Mouse (Mus musculus): ENCODE measurements around the gene Proca1. TPM values are rescaled to one million over a fixed set of nuclear protein-coding genes. Genes with fewer than 3 reads are reported as not detected.

Gene Proca1
- polyA plus RNA-seq (2012; rRNA removed; ENCODE audit: low replicate concordance) = 4.9 and 12.0 TPM in 2 replicates

GRCm38 (mm10) chr11:78193113-78193512 lies at the start of gene Proca1:
TSS of gene Proca1 (plus strand) at chr11:78193392.

GRCm38 (mm10) chr11:78164924-78165760 lies 28.1 kb upstream of the Proca1 start, which contains the start of gene Traf4:
TSS of gene Traf4 (minus strand) at chr11:78165589.

GRCm38 (mm10) chr11:78176402-78176862 lies 16.8 kb upstream of the Proca1 start, which contains the start of the genes Nek8 and Tlcd1:
TSS of gene Nek8 (minus strand) at chr11:78176675.
TSS of gene Tlcd1 (plus strand) at chr11:78176711.

GRCm38 (mm10) chr11:78182961-78183844 lies 10.0 kb upstream of the Proca1 start, which contains the start of gene Rpl23a:
TSS of gene Rpl23a (minus strand) at chr11:78183584.

GRCm38 (mm10) chr11:78188331-78189233 lies 4.6 kb upstream of the Proca1 start, which contains the start of gene Rab34:
TSS of gene Rab34 (plus strand) at chr11:78188430.

GRCm38 (mm10) chr11:78245627-78246317 lies 52.6 kb downstream of the Proca1 start, which contains the start of the genes Sdf2 and Supt6:
TSS of gene Sdf2 (plus strand) at chr11:78245746.
TSS of gene Supt6 (minus strand) at chr11:78245987.

Other genes starting within 250 kb of the Proca1 start
- 33.8 and 65.1 TPM in 2 replicates for gene Phf12, start 210.6 kb upstream of the Proca1 start, polyA plus RNA-seq (2012; rRNA removed; ENCODE audit: low replicate concordance)
- gene Dhrs13, start 161.1 kb upstream of the Proca1 start, polyA plus RNA-seq (2012; rRNA removed; ENCODE audit: low replicate concordance) = 2.3 and 8.7 TPM in 2 replicates
- gene Flot2, start 155.5 kb upstream of the Proca1 start, polyA plus RNA-seq (2012; rRNA removed; ENCODE audit: low replicate concordance) = 136 and 176 TPM in 2 replicates
- gene Eral1, start 113.0 kb upstream of the Proca1 start, polyA plus RNA-seq (2012; rRNA removed; ENCODE audit: low replicate concordance) = 42.7 and 44.1 TPM in 2 replicates
- gene Fam222b, start 98.7 kb upstream of the Proca1 start, polyA plus RNA-seq (2012; rRNA removed; ENCODE audit: low replicate concordance) = 13.2 and 18.0 TPM in 2 replicates
- 32.7 and 61.9 TPM in 2 replicates for gene Traf4, start 27.8 kb upstream of the Proca1 start, polyA plus RNA-seq (2012; rRNA removed; ENCODE audit: low replicate concordance)
- 16.3 and 23.8 TPM in 2 replicates for gene Nek8, start 16.7 kb upstream of the Proca1 start, polyA plus RNA-seq (2012; rRNA removed; ENCODE audit: low replicate concordance)
- 81.1 and 154 TPM in 2 replicates for gene Tlcd1, start 16.7 kb upstream of the Proca1 start, polyA plus RNA-seq (2012; rRNA removed; ENCODE audit: low replicate concordance)
- 199 and 383 TPM in 2 replicates for gene Rpl23a, start 9.8 kb upstream of the Proca1 start, polyA plus RNA-seq (2012; rRNA removed; ENCODE audit: low replicate concordance)
- 147 and 188 TPM in 2 replicates for gene Rab34, start 5.0 kb upstream of the Proca1 start, polyA plus RNA-seq (2012; rRNA removed; ENCODE audit: low replicate concordance)
- 123 and 136 TPM in 2 replicates for gene Sdf2, start 52.4 kb downstream of the Proca1 start, polyA plus RNA-seq (2012; rRNA removed; ENCODE audit: low replicate concordance)
- 18.6 and 25.9 TPM in 2 replicates for gene Supt6, start 52.6 kb downstream of the Proca1 start, polyA plus RNA-seq (2012; rRNA removed; ENCODE audit: low replicate concordance)
- gene 2610507B11Rik, start 68.4 kb downstream of the Proca1 start, polyA plus RNA-seq (2012; rRNA removed; ENCODE audit: low replicate concordance) = 98.7 and 125 TPM in 2 replicates
- gene BC030499, start 97.4 kb downstream of the Proca1 start, polyA plus RNA-seq (2012; rRNA removed; ENCODE audit: low replicate concordance) = 0.23 and 0.24 TPM in 2 replicates
- gene Spag5, start 108.1 kb downstream of the Proca1 start, polyA plus RNA-seq (2012; rRNA removed; ENCODE audit: low replicate concordance) = 1.3 and 5.4 TPM in 2 replicates
- gene Aldoc, start 129.6 kb downstream of the Proca1 start, polyA plus RNA-seq (2012; rRNA removed; ENCODE audit: low replicate concordance) = 0.95 and 4.4 TPM in 2 replicates
- gene Pigs, start 135.0 kb downstream of the Proca1 start, polyA plus RNA-seq (2012; rRNA removed; ENCODE audit: low replicate concordance) = 96.3 and 108 TPM in 2 replicates
- 136 and 376 TPM in 2 replicates for gene Unc119, start 150.1 kb downstream of the Proca1 start, polyA plus RNA-seq (2012; rRNA removed; ENCODE audit: low replicate concordance)
- gene Foxn1, start 193.2 kb downstream of the Proca1 start, polyA plus RNA-seq (2012; rRNA removed; ENCODE audit: low replicate concordance) = not detected in 2 replicates
- gene Slc13a2, start 228.8 kb downstream of the Proca1 start, polyA plus RNA-seq (2012; rRNA removed; ENCODE audit: low replicate concordance) = 0.27 and 0.40 TPM in 2 replicates